Mouse (Mus musculus): ENCODE data around the gene Trim33. TPM values are rescaled to one million over a fixed set of nuclear protein-coding genes. Genes with fewer than 3 reads are reported as not detected.

Trim33 gene
- polyA plus RNA-seq (2014; fragmentation: Illumina TruSeq; extraction: RNeasy Lipid Tissue Mini Kit (QIAGEN cat#74804); ENCODE audit: low read depth, low replicate concordance) = 22.7 TPM

GRCm38 (mm10) chr3:103279182-103280149 lies at the start of gene Trim33:
Gene Trim33, plus strand, starts transcription at chr3:103279293.

Other genes starting within 250 kb of the Trim33 start
- gene Nras, start 221.0 kb upstream of the Trim33 start, polyA plus RNA-seq (2014; fragmentation: Illumina TruSeq; extraction: RNeasy Lipid Tissue Mini Kit (QIAGEN cat#74804); ENCODE audit: low read depth, low replicate concordance) = 19.1 TPM
- not detected for gene Ampd1, start 205.3 kb upstream of the Trim33 start, polyA plus RNA-seq (2014; fragmentation: Illumina TruSeq; extraction: RNeasy Lipid Tissue Mini Kit (QIAGEN cat#74804); ENCODE audit: low read depth, low replicate concordance)
- gene Dennd2c, start 176.7 kb upstream of the Trim33 start, polyA plus RNA-seq (2014; fragmentation: Illumina TruSeq; extraction: RNeasy Lipid Tissue Mini Kit (QIAGEN cat#74804); ENCODE audit: low read depth, low replicate concordance) = 0.93 TPM
- 53.1 TPM for gene Bcas2, start 107.6 kb upstream of the Trim33 start, polyA plus RNA-seq (2014; fragmentation: Illumina TruSeq; extraction: RNeasy Lipid Tissue Mini Kit (QIAGEN cat#74804); ENCODE audit: low read depth, low replicate concordance)